Mouse (Mus musculus) ZHBTc4 (cell line): ENCODE measurements at regions not wholly inside any gene's neighbourhood (a gene's known extent, or its start where the extent isn't known, plus 50 kb on each side); places are given as distances from the start of the nearest gene placed in this dataset.

ENCODE experiments used
- DNase-seq: peaks from one replicate; pipeline ENCODE4 v3.0.0-alpha.2; 2011; ENCODE audit warnings: low read depth, low spot score

- no peak for DNase-seq
Measured at GRCm38 (mm10) chr6:4398599-4398980, 106.0 kb upstream of the Col1a2 start.

- DNase-seq, result no peak
Measured at GRCm38 (mm10) chr6:4405301-4405700, 99.3 kb upstream of the Col1a2 start.

DNA sequence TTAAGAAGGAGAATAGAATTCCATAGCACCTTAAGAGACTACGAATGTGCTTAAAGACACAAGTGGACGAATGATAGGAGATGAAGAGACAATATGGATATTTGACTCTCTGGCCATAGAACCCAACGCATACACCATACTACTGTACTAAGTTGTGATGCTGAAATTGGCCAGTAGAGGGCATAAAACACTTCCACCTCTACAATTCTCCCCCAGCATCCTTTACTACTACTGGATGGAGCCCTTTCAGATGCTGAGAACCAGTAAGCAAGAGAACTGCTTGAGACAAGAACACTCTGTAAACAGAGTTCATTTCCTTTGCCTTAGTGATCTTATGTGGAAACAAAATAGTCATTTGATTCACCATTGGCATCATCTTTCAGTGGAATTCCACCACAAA is 96.9 kb upstream of the Col1a2 start:
- peak; percentile 63 for DNase-seq

DNA sequence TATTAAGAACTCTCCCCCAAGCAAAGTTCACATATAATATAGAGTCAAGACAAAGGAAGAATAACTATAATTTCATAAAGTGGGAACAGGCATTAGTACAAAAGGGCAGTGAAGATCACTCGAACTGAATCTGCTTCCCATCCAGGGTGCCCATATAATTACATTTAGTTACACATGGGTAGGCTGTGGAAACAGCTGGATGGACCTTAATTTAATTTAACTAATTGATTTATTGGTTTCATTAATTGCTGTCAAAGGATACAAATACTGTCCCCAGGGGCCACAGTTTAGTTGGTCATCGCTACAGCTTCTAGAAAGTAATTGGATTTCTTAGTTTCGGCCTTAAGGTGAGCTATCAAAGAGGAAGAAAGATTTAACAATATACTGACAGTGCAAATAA is 91.4 kb upstream of the Col1a2 start:
- DNase-seq, result no peak

GRCm38 (mm10) chr6:4414166-4414565 is 90.4 kb upstream of the Col1a2 start:
- DNase-seq, result peak; percentile 84

GRCm38 (mm10) chr6:4415206-4415605 is 89.4 kb upstream of the Col1a2 start:
- DNase-seq, result no peak

- no peak for DNase-seq
Measured at GRCm38 (mm10) chr6:4417247-4417709, 87.3 kb upstream of the Col1a2 start.

DNA sequence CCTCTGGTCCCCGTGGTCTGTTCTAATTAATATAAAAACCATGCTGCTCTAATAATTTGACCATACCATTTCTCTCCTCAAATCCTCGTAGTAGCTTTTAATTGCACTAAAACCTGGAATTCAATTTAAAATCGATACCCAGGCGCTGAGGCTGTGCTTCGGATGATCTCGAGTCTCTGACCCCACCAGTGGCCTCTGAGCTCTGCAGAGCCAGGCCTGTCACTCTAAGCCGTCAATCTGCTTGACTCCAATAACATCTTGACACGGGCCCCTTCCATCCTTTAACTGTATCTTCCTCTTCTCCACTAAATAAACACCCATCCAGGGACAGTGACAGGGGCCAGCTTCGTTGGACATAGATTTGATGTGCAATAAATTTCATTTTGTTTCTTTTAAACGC is 86.2 kb upstream of the Col1a2 start:
- DNase-seq, result no peak

DNA sequence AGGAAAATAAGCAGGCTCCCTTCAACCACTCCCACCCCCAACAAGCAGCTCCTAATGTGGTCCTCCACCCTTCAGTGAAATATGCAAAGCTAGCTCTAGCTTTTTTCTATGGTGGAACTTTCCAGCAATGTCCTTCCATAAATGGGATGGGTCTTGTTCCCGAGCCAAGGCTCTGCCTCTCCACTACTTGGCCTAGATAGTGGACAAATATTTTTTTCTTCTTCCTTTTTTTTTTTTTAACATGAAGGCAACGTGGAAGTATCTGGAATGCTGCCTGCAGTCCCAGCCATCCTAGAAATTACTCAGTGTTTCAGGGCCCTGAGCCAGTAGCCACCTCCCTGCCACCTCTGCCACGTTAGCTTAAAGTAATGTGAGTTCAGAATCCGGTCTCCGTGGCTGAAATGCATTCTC is 85.7 kb upstream of the Col1a2 start:
- no peak for DNase-seq

DNA sequence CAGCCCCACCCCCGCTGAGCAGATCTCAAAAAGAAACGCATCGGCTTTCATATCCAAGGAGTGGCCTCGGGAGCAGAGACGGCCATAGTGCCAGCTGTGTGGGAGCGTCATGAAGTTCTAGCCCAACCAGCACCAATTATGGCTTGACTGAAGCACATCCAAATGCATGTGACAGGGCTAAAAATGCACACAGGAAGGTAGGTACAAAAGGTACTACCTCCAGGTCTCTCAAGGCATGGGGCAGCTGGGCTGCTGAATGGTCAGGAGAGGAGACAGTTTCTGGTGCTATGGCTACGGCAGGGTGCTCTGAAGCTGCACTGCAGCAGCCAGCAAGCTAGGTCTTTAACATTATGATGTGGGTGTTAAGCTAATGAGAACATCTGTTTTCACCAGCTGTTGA is 83.1 kb upstream of the Col1a2 start:
- DNase-seq, result no peak

DNA sequence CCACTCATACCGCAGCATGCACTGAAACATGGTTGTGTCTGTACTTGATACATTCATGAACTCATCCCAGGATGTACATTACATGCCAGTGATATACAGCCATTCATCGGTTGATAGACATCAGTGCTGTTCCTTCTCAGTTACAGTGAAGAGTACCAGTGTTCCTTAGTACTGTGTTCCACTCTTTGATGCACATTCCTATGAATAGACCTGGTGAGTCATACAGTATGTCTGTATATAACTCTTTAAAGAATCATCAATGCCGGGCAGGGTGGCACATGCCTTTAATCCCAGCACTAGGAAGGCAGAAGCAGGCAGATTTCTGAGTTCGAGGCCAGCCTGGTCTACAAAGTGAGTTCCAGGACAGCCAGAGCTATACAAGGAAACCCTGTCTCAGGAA is 77.5 kb upstream of the Col1a2 start:
- no peak for DNase-seq

- no peak for DNase-seq
Measured at GRCm38 (mm10) chr6:4430704-4431310, 73.8 kb upstream of the Col1a2 start.

DNA sequence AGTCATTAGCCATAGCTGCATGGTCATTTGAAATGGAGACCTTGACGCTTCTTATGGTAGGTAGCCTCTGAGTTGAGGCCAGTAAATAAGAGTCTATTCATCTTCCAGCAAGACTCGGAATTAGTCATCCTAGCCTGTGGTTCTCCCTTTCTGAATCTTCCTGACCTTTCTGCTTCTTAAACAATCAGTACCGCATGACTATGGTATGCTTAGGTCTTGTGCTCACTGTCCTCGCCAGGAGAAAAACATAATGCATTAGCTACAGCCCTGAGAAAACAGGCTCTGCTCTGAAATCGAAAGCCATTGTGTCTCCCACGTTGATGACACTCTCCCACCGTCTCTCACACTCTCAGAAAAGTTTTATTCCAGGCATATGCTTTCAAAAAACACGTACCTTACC is 72.4 kb upstream of the Col1a2 start:
- DNase-seq, result no peak

DNA sequence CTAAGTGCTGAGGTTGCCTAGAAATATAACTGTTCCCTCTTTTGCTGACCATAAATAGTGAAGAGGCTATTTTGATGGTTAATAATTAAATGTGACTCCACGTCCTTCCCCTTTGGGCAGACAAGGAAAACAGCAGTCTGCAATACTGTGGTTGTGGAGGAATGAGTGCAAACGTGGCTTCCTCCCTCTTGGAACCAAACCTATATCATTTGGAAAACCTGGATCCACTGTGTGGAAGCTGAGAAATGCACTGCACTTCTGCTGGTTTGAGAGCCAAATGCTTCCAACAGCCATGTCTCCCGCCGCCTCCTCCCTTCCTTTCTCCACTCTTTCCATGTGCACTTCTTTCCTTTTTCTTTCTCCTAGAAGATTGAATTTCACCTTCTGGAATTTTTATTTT is 68.2 kb upstream of the Col1a2 start:
- no peak for DNase-seq

GRCm38 (mm10) chr6:4436874-4437273 is 67.7 kb upstream of the Col1a2 start:
- DNase-seq, result no peak

- no peak for DNase-seq
Measured at GRCm38 (mm10) chr6:4441618-4442167, 62.9 kb upstream of the Col1a2 start.

GRCm38 (mm10) chr6:4445906-4446305 is 58.7 kb upstream of the Col1a2 start:
- DNase-seq, result peak; percentile 61

- no peak for DNase-seq
Measured at GRCm38 (mm10) chr6:4451227-4451626, 53.4 kb upstream of the Col1a2 start.
